Mouse (Mus musculus) heart, adult 2 months (tissue): ENCODE results near the gene AC161166.1. TPM values are rescaled to one million over a fixed set of nuclear protein-coding genes. Genes with fewer than 3 reads are reported as not detected.
A peak's percentile ranks its signal among the peaks of the same experiment; 100 is the strongest.
"Not testable (repeated sequence)": the region's sequence is repeated elsewhere in the genome, so short reads cannot be mapped to it uniquely, and the experiment has no call there.

ENCODE experiments used
- DNase-seq, 2 experiments: peaks; one replicate each; pipeline ENCODE4 v3.0.0; 2021
- H3K27ac ChIP-seq: fragments of 200-600 bp; 2 replicates; pipeline ENCODE4 v1.8.1; 2022
- H3K27me3 ChIP-seq: fragments of 200-500 bp; 2 replicates; pipeline ENCODE4 v1.6.1; 2012; ENCODE audit warnings: mild to moderate bottlenecking, low read length, inconsistent platforms, mixed read lengths; ENCODE audit not compliant: control insufficient read depth, insufficient read depth
- H3K36me3 ChIP-seq: fragments of 200-500 bp; 2 replicates; pipeline ENCODE4 v1.6.1; 2012; ENCODE audit warnings: low read length, inconsistent platforms; ENCODE audit not compliant: control insufficient read depth, insufficient read depth
- H3K4me1 ChIP-seq: fragments of 200-500 bp; 2 replicates; pipeline ENCODE4 v1.6.1; 2011; ENCODE audit warnings: low read length; ENCODE audit not compliant: control insufficient read depth, insufficient read depth
- H3K4me3 ChIP-seq: fragments of 200-600 bp; 2 replicates; pipeline ENCODE4 v1.8.1; 2022
- H3K79me2 ChIP-seq: fragments of 200-500 bp; replicated peaks from 2 replicates; pipeline ENCODE4 v1.6.1; 2012; ENCODE audit warnings: mild to moderate bottlenecking, inconsistent platforms, low read length, moderate library complexity, mixed read lengths; ENCODE audit not compliant: control insufficient read depth, insufficient read depth
- H3K9ac ChIP-seq: fragments of 200-500 bp; 2 replicates; pipeline ENCODE4 v1.6.1; 2012; ENCODE audit warnings: low read depth, mild to moderate bottlenecking, control low read depth, inconsistent platforms, low read length, mixed read lengths
- CTCF ChIP-seq: fragments of 200-600 bp; IDR thresholded peaks from 2 replicates; pipeline ENCODE4 v1.8.1; 2022; ENCODE audit warnings: antibody characterized with exemption, mild to moderate bottlenecking, moderate library complexity
- EP300 ChIP-seq: fragments of 200-500 bp; IDR thresholded peaks from 2 replicates; pipeline ENCODE4 v1.6.1; 2011; ENCODE audit warnings: low read depth, low read length, control low read depth; ENCODE audit not compliant: insufficient read depth
- POLR2A ChIP-seq: fragments of 200-500 bp; IDR thresholded peaks from 2 replicates; pipeline ENCODE4 v1.6.1; 2011; ENCODE audit warnings: mild to moderate bottlenecking, low read depth, low read length, control low read depth; ENCODE audit not compliant: insufficient read depth
- WGBS: fragments of 180-500 bp; shearing (Covaris S2); methylation state at CpG from one replicate; pipeline ENCODE4 v1.1.7; 2018; 5-methylcytosine and 5-hydroxymethylcytosine counted together
- intact Hi-C: fragments of 180-260 bp; cut with DNase I; formaldehyde crosslinking; loops from one replicate; pipeline ENCODE4 v1.15.1; 2025
- polyA plus RNA-seq: library from polyadenylated mRNA; depleted of rRNA; stranded (reverse); fragments of >200 nt; gene quantifications from 2 replicates; pipeline ENCODE4 v1.2.3, GENCODE M21; 2012
- total RNA-seq, 2 experiments: library from RNA; stranded (reverse); gene quantifications; 2 replicates each; pipeline ENCODE4 v1.2.3; 2021

The AC161166.1 gene
- total and polyA plus RNA-seq, 3 experiments = 0.04 TPM; not detected in 2

- intact Hi-C loops = loop anchor here (5.0 kb wide), 1 partner anchor 53 kb away; no protein-coding TSS in a partner anchor
- Histone ChIP-seq H3K4me1 (no peaks in the 10 kb centered on the region), H3K79me2 (no peaks in the 10 kb centered on the region), H3K27me3 (no peaks in the 10 kb centered on the region), H3K27ac (no peak overlapping the region), H3K4me3 (no peak overlapping the region), H3K36me3 (no peaks in the 10 kb centered on the region), H3K9ac (no peak overlapping the region)
- WGBS = 76% methylated on average over 6 of the region's 6 CpGs
- TF ChIP-seq CTCF (no peak), EP300 (no peak), POLR2A (no peak)
- no peak for DNase-seq
Measured at GRCm38 (mm10) chr7:24524978-24525377, 12.7 kb upstream of the AC161166.1 start.

- WGBS = 78% methylated on average over 6 of the region's 6 CpGs
- Histone ChIP-seq H3K9ac (no peak overlapping the region), H3K4me3 (no peak overlapping the region), H3K27me3 (no peaks in the 10 kb centered on the region), H3K27ac (no peak overlapping the region), H3K79me2 (no peaks in the 10 kb centered on the region), H3K36me3 (no peaks in the 10 kb centered on the region), H3K4me1 (no peaks in the 10 kb centered on the region)
- TF ChIP-seq POLR2A = no peak
- no peak for DNase-seq
- intact Hi-C loops = no loop called here
Measured at GRCm38 (mm10) chr7:24523723-24524122, 11.5 kb upstream of the AC161166.1 start.

DNA sequence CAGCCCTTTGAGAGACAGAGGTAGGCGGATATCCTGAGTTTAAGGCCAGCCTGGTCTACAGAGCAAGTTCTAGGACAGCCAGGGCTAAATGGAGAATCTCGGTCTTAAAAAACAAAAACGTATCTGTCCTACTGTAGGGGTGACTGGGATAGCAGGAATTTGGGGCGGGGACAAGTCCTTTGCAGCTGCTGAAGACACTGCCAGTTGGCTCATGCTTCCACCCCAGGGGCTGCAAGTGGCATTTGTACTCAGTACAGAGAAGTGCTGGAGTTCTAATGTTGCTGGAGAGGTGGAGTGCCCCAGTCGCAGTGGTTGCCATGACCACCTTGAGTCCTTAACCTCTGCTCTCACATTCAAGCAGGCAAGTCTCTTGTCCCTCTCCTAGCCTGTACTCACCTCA is 10.6 kb upstream of the AC161166.1 start:
- no peak for TF ChIP-seq POLR2A
- Histone ChIP-seq H3K27ac (no peak overlapping the region), H3K79me2 (no peaks in the 10 kb centered on the region), H3K9ac (no peak overlapping the region), H3K4me3 (no peak overlapping the region), H3K4me1 (no peaks in the 10 kb centered on the region), H3K27me3 (no peaks in the 10 kb centered on the region), H3K36me3 (no peaks in the 10 kb centered on the region)
- intact Hi-C loops = no loop called here
- 46% methylated on average over 5 of the region's 5 CpGs for WGBS
- no peak for DNase-seq

DNA sequence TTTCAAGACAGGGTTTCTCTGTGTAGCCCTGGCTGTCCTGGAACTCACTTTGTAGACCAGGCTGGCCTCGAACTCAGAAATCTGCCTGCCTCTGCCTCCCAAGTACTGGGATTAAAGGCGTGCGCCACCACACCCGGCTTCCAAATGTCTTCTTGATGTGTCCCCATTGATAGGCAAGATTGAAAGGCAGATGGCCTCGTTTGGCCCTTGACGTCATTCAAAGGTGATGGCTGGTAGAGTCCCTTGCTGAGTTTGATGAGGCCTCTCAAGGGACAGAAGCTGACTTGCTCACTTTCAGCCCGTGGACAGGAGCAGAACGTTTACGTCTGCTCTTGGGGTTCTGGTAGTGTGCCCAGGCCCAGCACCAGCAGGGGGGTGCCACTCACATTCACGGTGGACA is 7.8 kb upstream of the AC161166.1 start:
- 90% methylated on average over 10 of the region's 10 CpGs for WGBS
- H3K9ac ChIP-seq, H3K27ac ChIP-seq, H3K36me3 ChIP-seq, H3K4me3 ChIP-seq, H3K27me3 ChIP-seq, DNase-seq, intact Hi-C loops, H3K79me2 ChIP-seq, H3K4me1 ChIP-seq: not testable (repeated sequence)

- Histone ChIP-seq H3K36me3 (no peaks in the 10 kb centered on the region), H3K4me3 (no peak overlapping the region), H3K79me2 (no peaks in the 10 kb centered on the region), H3K27me3 (no peaks in the 10 kb centered on the region), H3K27ac (no peak overlapping the region), H3K4me1 (no peaks in the 10 kb centered on the region), H3K9ac (no peak overlapping the region)
- no peak for TF ChIP-seq EP300
- TF ChIP-seq CTCF = no peak
- no peak for TF ChIP-seq POLR2A
- DNase-seq = no peak
- WGBS = 56% methylated on average over 3 of the region's 3 CpGs
- intact Hi-C loops = no loop called here
Measured at GRCm38 (mm10) chr7:24519130-24519529, 6.9 kb upstream of the AC161166.1 start.

GRCm38 (mm10) chr7:24517654-24518053 is 5.4 kb upstream of the AC161166.1 start:
- Histone ChIP-seq H3K4me1 (no peaks in the 10 kb centered on the region), H3K27ac (no peak overlapping the region), H3K9ac (no peak overlapping the region), H3K27me3 (no peaks in the 10 kb centered on the region), H3K79me2 (no peaks in the 10 kb centered on the region), H3K36me3 (no peaks in the 10 kb centered on the region), H3K4me3 (no peak overlapping the region)
- TF ChIP-seq CTCF (no peak), EP300 (no peak), POLR2A (no peak)
- WGBS = 60% methylated on average over 6 of the region's 6 CpGs
- DNase-seq = peak in 1 of 2 experiments; percentile 40
- intact Hi-C loops = no loop called here

GRCm38 (mm10) chr7:24517077-24517476 is 4.8 kb upstream of the AC161166.1 start:
- intact Hi-C loops = no loop called here
- H3K79me2 ChIP-seq = no peaks in the 10 kb centered on the region
- no peak for TF ChIP-seq POLR2A
- TF ChIP-seq EP300 = no peak
- TF ChIP-seq CTCF = no peak
- no peak overlapping the region for H3K4me3 ChIP-seq
- DNase-seq = no peak
- H3K4me1 ChIP-seq = no peaks in the 10 kb centered on the region
- WGBS = 56% methylated on average over 5 of the region's 5 CpGs
- no peaks in the 10 kb centered on the region for H3K36me3 ChIP-seq
- H3K27me3 ChIP-seq = no peaks in the 10 kb centered on the region
- no peak overlapping the region for H3K9ac ChIP-seq
- H3K27ac ChIP-seq = no peak overlapping the region
